Mouse (Mus musculus): ENCODE results near the gene Gpnmb.
A peak's percentile ranks its signal among the peaks of the same experiment; 100 is the strongest.

Gene Gpnmb

GRCm38 (mm10) chr6:49031230-49031629 is 5.1 kb upstream of the Gpnmb start:
- no peak for DNase-seq (ENCODE audit: extremely low read depth, low read depth)

DNA sequence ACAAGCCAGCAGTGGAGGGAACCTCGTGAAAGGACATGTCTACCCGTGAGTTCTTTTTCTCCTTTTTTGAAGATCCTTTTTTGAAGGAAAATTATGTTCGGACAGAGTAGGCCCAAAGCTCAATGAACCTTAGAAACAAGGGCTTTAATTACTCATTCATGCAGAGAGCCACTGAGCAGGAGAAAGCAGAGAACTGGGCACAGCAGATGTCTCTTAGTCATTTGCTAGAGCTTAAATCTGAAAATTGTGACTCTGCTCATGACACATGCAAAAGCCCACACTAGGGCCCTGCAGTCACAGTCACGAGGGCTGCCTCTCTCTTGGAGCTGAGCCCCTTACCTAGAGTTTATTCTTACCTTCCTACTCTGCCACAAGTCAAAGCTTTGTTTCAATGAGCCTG is 3.6 kb upstream of the Gpnmb start:
- DNase-seq (ENCODE audit: extremely low read depth, low read depth), result no peak

DNA sequence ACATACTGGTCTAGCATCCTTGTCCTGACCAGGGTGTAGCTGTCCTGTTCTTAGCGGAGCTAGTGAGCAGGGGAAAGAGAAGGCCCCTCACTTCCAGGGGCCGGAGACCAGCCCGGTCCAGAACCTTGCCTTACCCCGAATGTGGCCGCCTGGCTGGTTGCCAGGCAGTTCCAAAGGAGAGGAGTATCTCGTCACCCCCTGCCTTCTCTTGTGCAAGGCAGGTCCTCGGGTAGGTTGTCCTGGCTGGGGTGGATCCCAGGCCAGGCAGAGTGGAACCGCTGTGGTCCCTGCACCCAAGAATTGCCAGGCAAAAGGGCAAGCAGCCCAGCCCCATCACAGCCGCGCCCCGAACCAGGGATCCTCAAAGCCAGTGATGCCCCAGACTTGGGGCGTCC is 919 bp downstream of the Gpnmb start:
- DNase-seq (ENCODE audit: extremely low read depth, low read depth), result no peak

GRCm38 (mm10) chr6:49039470-49040180 is 3.3 kb downstream of the Gpnmb start:
- DNase-seq (ENCODE audit: extremely low read depth, low read depth), result peak; percentile 6

DNA sequence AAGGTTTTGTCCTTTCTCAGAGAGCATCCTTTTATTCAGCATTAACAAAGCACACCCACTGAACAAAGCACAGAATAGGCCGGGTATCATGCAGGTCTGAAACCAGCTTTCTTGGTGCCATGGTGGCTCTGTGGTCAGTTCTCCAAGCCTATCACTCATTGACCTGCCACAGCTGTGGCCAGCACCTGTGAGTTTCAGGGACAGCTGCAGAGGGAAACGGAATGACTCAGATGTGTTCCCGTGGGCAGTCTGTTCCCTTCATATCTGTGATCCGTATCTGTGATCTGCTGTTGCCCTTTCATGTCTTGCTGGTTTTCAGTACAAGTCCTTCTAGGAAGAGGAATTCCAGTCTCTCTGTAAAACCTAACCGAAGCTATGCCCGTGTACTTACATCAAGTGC is 10.2 kb downstream of the Gpnmb start:
- DNase-seq (ENCODE audit: extremely low read depth, low read depth), result no peak

DNA sequence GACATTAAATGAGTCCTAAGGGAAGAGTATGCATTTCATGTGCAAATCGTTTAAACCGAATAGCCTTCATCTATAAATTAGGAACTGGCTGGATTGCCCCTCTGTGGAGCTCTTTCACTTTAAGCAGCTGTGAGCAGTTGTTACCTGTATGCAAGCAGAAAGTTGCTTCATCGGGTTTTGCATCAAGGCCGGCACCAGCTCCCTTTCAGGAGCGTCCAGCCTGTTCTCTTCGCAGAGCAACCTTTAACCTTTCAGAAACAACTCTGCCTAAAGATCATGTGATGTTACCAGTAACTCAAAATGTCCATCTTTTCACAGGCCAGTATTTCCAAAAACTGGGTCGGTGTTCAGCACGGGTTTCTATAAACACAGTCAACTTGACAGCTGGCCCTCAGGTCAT is 10.6 kb downstream of the Gpnmb start:
- no peak for DNase-seq (ENCODE audit: extremely low read depth, low read depth)

DNA sequence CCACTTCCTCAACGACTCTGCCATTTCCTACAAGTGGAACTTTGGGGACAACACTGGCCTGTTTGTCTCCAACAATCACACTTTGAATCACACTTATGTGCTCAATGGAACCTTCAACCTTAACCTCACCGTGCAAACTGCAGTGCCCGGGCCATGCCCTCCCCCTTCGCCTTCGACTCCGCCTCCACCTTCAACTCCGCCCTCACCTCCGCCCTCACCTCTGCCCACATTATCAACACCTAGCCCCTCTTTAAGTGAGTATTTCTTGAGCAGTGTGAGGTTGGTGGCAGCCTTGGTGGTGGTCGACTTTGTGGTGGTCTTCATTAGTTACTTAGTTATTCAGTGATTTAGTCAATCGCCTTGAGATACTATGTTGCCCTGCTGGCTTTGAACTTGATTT is 11.5 kb downstream of the Gpnmb start:
- no peak for DNase-seq (ENCODE audit: extremely low read depth, low read depth)

GRCm38 (mm10) chr6:49048395-49048794 is 12.0 kb downstream of the Gpnmb start:
- DNase-seq (ENCODE audit: extremely low read depth, low read depth), result no peak

GRCm38 (mm10) chr6:49050677-49051410 is 14.5 kb downstream of the Gpnmb start:
- DNase-seq (ENCODE audit: extremely low read depth, low read depth), result no peak

DNA sequence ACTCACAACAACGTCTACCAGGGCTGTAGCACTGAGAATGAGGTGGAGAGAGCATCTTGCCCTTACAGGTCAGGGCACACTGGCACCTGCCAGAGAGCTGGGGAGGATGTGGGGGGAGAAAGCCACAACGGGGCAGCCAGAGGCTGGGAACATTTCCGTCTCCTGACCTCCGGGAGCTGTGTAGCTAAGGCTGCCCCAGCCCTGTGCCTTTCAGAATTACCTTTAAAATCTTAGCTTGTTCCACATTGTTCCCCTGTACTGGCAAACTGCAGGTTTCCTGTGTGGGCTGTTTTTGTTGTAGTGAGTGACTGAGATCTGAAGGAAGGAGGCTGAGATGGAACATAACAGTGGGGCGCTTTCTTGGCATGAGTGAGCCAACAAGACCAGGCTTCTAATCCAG is 15.8 kb downstream of the Gpnmb start:
- no peak for DNase-seq (ENCODE audit: extremely low read depth, low read depth)

DNA sequence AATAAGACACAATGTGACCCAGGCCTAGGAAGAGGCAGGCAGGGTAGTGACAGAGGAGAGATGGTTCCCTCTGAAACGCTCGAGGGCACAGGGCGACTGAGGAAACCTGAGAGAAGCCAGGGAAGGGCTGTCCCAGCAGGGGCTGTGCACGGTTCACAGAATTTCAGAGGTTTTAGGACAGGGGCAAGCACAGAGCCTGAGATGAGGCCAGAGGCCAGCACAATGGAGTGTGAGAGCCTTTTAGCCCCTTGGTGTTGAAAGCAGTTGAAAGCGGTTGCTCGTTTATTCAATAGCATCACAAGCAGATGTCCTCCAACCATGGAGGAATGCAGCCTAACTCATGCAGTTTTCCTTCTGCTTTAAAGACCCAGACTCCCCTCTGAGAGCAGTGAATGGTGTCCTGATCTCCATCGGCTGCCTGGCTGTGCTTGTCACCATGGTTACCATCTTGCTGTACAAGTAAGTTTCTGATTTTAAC is 18.9 kb downstream of the Gpnmb start:
- DNase-seq (ENCODE audit: extremely low read depth, low read depth), result no peak

GRCm38 (mm10) chr6:49056009-49056408 is 19.7 kb downstream of the Gpnmb start:
- DNase-seq (ENCODE audit: extremely low read depth, low read depth), result no peak

DNA sequence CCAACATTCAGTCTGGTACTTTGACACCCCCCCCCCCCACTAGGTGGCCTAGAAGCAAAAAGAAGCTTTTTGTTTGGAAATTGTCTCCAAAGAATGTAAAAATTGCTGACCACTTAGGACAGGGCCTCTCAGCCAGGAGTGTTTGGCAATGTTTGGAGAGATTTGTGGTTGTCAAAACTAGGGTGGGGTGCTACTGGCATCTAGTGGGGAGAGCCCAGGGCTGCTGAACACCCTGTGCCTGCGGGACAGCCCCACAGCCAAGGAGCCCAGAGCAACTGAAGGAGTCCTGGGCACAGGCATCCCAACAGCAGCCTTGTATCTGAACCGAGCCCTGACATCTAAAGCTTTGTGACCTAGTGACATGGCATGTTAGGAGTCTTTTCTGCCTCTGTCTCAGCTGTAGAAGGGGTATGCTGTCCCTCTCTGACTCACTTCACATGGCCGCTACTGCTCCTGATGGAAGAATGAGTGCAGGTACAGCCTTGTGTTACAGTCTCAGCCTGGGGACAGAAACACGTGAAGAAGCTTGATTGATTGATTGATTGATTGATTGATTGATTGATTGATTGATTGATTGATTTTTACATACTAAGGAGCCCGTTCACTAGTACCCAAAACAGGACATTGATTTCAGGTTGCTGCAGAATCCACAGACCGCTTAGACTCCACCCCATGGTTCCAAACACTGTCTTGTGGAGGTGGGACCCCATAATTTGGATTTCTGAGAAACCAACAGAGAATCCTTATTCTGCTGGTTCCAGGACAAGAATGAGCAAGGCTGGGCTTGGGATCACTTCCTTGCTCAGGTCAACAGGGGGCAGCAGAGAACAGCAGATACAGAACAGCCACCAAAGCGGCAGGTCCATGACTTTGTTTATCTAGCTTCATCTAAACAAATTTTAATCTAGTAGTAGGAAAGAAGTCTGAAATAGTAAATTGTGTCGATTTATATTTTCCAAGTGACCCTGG is 21.0 kb downstream of the Gpnmb start:
- DNase-seq (ENCODE audit: extremely low read depth, low read depth), result peak; percentile 8

DNA sequence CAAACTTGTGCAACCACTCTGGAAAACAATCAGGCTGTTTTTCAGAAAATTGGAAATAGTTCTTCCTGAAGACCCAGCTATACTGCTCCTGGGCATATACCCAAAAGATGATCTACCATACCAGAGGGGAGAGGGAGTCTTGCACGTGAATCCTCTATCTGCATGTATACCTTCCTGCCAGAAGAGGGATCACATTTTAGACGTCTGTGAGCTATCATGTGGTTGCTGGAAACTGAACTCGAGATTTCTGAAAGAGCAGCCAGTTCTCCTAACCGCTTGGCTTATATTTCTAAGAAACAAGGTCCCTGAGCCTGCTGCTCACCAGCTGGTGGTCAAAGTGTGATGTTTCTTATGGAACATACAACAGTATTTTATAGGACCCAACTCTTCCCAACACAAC is 32.0 kb downstream of the Gpnmb start:
- no peak for DNase-seq (ENCODE audit: extremely low read depth, low read depth)

GRCm38 (mm10) chr6:49073304-49074116 is 37.2 kb downstream of the Gpnmb start, which contains the start of gene Malsu1:
TSS of gene Malsu1 (plus strand) at chr6:49073795.
- peak; percentile 70 for DNase-seq (ENCODE audit: extremely low read depth, low read depth)

DNA sequence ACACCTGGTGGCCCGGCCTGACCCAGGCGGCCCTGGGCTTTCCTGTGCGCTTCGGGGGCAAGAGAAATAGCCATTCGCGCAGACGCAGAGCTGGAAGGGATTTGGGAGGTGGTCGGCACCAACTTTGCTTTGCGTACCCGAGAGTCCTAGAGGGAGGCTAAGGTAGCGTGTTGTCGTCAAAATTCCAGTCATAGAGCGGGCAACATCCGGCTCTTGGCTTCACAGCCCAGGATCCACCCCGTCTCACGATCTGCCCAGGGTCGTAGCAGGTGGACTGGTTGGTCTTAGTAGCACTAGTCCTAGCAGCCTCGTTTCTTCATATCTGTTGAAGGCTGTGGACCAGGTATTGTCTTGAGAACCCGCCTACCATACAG is 37.8 kb downstream of the Gpnmb start:
- DNase-seq (ENCODE audit: extremely low read depth, low read depth), result peak; percentile 24

- DNase-seq (ENCODE audit: extremely low read depth, low read depth), result no peak
Observed at GRCm38 (mm10) chr6:49077894-49078293, 41.5 kb downstream of the Gpnmb start.

DNA sequence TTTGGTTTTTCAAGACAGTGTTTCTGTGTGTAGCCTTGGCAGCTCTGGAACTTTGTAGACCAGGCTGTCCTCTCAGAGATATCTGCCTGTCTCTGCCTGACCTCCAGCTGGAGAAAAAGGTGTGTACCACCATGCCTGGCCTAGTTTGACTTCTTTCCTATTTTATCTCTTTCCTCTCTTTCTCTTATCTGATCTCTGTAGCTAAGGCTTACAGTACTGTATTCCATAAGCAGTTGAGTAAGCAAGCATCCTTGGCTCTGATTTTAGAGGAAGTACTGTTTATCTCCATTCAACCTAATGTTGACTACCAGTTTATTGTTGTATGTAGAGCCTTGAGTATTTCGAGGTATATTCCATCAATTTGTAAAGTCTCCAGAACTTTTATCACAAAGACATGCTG is 43.0 kb downstream of the Gpnmb start:
- DNase-seq (ENCODE audit: extremely low read depth, low read depth), result peak; percentile 5

DNA sequence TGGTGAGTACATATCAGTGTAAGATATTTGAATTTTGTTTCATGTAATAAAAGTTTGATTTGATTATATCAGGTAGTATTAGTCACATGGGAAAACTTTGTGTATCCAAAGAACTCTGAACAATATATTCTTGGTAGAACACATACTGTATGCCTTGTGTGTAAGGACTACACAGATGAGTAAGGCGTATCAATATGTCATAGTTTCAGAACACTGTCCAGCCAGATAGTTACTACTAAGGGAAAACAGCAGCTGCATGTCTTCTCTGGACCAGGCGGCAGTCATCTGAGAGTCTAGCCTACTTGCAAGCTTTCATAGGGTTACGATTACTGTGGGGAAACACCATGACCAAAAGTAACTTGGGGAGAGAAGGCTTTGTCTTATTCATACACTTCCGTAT is 46.7 kb downstream of the Gpnmb start:
- DNase-seq (ENCODE audit: extremely low read depth, low read depth), result no peak

- no peak for DNase-seq (ENCODE audit: extremely low read depth, low read depth)
Observed at GRCm38 (mm10) chr6:49094968-49095367, 58.6 kb downstream of the Gpnmb start.

- DNase-seq (ENCODE audit: extremely low read depth, low read depth), result no peak
Observed at GRCm38 (mm10) chr6:49096421-49096820, 60.1 kb downstream of the Gpnmb start.

All from MEL-GATA-1-ER (cell line).